Mouse (Mus musculus) embryonic facial prominence, embryonic 11.5 days (tissue): ENCODE results near the gene Rbbp4. TPM values are rescaled to one million over a fixed set of nuclear protein-coding genes. Genes with fewer than 3 reads are reported as not detected.

Source experiments
- ATAC-seq: fragments of 200-750 bp; cut with Nextera tagmentation; replicated peaks from 2 replicates; pipeline ENCODE4 v1.8.0; 2017; ENCODE audit warnings: low read depth; ENCODE audit not compliant: insufficient number of reproducible peaks, low FRiP score, low TSS enrichment
- DNase-seq: peaks from one replicate; pipeline ENCODE4 v3.0.0-alpha.2; 2015; ENCODE audit warnings: low spot score
- H3K27ac ChIP-seq: fragments of 300-500 bp; sonication (generic); replicated peaks from 2 replicates; pipeline ENCODE4 v1.5.1; 2014; ENCODE audit warnings: mild to moderate bottlenecking, low read depth, low read length, control low read depth
- H3K27me3 ChIP-seq: fragments of 300-500 bp; sonication (generic); 2 replicates; pipeline ENCODE4 v1.6.1; 2014; ENCODE audit warnings: mild to moderate bottlenecking, low read length, moderate library complexity, mixed read lengths; ENCODE audit not compliant: control insufficient read depth, insufficient read depth
- H3K36me3 ChIP-seq: fragments of 300-500 bp; sonication (generic); replicated peaks from 2 replicates; pipeline ENCODE4 v1.6.1; 2014; ENCODE audit warnings: low read depth, mild to moderate bottlenecking, low read length, moderate library complexity, mixed read lengths; ENCODE audit not compliant: control insufficient read depth, insufficient read depth
- H3K4me1 ChIP-seq: fragments of 300-500 bp; sonication (generic); 2 replicates; pipeline ENCODE4 v1.6.1; 2014; ENCODE audit warnings: low read length, mixed read lengths; ENCODE audit not compliant: control insufficient read depth, insufficient read depth
- H3K4me2 ChIP-seq: fragments of 300-500 bp; sonication (generic); 2 replicates; pipeline ENCODE4 v1.6.1; 2014; ENCODE audit warnings: low read depth, mild to moderate bottlenecking, control low read depth, low read length, moderate library complexity
- H3K4me3 ChIP-seq: fragments of 300-500 bp; sonication (generic); 2 replicates; pipeline ENCODE4 v1.5.1; 2014; ENCODE audit warnings: low read depth, low read length, control low read depth
- H3K9ac ChIP-seq: fragments of 300-500 bp; sonication (generic); replicated peaks from 2 replicates; pipeline ENCODE4 v1.6.1; 2014; ENCODE audit warnings: mild to moderate bottlenecking, control low read depth, low read length
- H3K9me3 ChIP-seq: fragments of 300-500 bp; sonication (generic); replicated peaks from 2 replicates; pipeline ENCODE4 v1.6.1; 2016; ENCODE audit warnings: mild to moderate bottlenecking, low read length, inconsistent platforms, mixed read lengths; ENCODE audit not compliant: control insufficient read depth
- WGBS: fragments of 180-500 bp; shearing (Covaris S2); extraction: QIAGEN DNeasy Blood & Tissue Kit; methylation state at CpG from one replicate; pipeline ENCODE4 v1.1.7; 2014; 5-methylcytosine and 5-hydroxymethylcytosine counted together
- polyA plus RNA-seq: library from polyadenylated mRNA; unstranded; fragments of >200 nt; fragmentation: Nextera tagmentation; extraction: Ambion mirVana; gene quantifications from 2 replicates; pipeline ENCODE4 v1.2.1, GENCODE M21; 2014

Gene Rbbp4
- polyA plus RNA-seq, 1 experiment from 2014 or later, result 661 TPM

DNA sequence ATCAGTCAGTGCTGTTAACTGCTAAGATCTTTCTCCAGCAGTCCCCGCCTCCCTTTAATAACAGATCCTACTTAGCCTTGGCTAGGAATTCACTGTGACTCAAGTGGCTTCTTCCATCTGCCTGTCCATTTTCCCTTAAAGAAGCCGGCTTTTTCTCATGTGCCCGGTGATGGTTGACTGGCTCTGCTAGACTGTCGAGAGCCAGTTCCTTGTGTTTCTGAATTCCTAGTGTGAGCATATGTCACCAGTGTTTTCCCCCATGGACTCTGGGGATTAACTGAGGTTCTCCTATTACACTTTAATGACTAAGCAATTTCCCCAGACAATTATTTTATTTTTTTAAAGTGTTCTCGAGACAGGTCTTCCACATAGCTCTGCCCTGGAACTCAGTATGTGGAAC lies 31.8 kb downstream of the Rbbp4 start:
- H3K36me3 ChIP-seq, result peaks cover 4% of the 10 kb centered on the region
- DNase-seq (peak; percentile 38), ATAC-seq (0 out of 2 replicates have a peak, but pooled peaks have one; percentile 25)
- H3K9me3 ChIP-seq, result no peaks in the 10 kb centered on the region
- H3K4me2 ChIP-seq, result no peak overlapping the region
- H3K4me3 ChIP-seq, result no peak overlapping the region
- no peaks in the 10 kb centered on the region for H3K4me1 ChIP-seq
- no peak overlapping the region for H3K27ac ChIP-seq
- H3K9ac ChIP-seq, result no peak overlapping the region
- no peaks in the 10 kb centered on the region for H3K27me3 ChIP-seq
- 53% methylated on average over 5 of the region's 5 CpGs for WGBS

DNA sequence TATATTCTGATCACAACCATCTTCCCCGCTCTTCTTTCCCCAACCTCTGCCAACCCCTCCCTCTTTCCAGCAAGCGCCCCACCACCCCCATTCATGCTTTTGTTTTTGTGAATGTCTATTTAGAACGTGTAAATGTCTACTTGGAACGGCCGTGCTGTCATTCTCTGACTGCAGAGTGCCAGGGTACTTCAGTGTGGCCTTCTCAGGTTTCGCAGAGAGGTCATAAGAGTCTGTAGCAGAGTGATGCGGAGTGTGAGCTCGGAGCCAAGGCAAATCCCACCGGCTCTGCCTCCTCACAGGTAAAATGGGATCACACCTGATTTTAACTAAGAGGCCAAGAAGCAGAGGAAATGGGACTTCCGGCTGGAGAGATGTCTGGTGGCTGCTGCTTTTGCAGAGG lies 36.0 kb downstream of the Rbbp4 start:
- 42% methylated on average over 10 of the region's 10 CpGs for WGBS
- Histone ChIP-seq H3K27me3 (no peaks in the 10 kb centered on the region), H3K4me3 (no peak overlapping the region), H3K9ac (no peak overlapping the region), H3K4me1 (no peaks in the 10 kb centered on the region), H3K9me3 (no peaks in the 10 kb centered on the region), H3K4me2 (no peak overlapping the region), H3K27ac (0 out of 2 replicates have a peak overlapping the region, but pooled peaks have one; percentile 8), H3K36me3 (no peaks in the 10 kb centered on the region)
- ATAC-seq, result no peak
- peak; percentile 29 for DNase-seq

GRCm38 (mm10) chr4:129297724-129298123 lies 37.4 kb downstream of the Rbbp4 start:
- H3K36me3 ChIP-seq, result no peaks in the 10 kb centered on the region
- H3K4me1 ChIP-seq, result no peaks in the 10 kb centered on the region; the same call in 1 of the 2 replicates
- 92% methylated on average over 4 of the region's 4 CpGs for WGBS
- no peak overlapping the region for H3K4me3 ChIP-seq
- ATAC-seq (no peak), DNase-seq (no peak)
- no peak overlapping the region for H3K27ac ChIP-seq
- no peaks in the 10 kb centered on the region for H3K27me3 ChIP-seq
- no peak overlapping the region for H3K9ac ChIP-seq
- H3K9me3 ChIP-seq, result no peaks in the 10 kb centered on the region
- H3K4me2 ChIP-seq, result no peak overlapping the region

DNA sequence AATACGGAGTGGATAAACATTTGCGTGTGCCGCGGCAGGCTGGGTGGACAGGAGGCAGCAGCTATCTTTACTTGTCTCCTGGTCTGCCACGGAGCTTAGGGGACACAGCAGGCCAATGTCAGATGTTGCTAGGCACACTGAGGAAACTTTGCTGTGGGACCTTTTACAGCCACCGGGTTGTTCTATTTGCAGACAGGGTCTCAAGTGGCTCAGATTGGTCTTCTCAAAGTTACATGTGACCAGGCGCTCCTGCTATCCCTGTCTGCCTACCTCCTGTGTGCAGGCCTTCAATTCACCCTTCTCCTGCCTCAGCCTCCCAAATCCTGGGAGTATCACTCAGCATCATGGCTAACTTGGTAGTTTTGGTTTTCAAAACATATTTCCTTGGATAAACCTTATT lies 39.1 kb downstream of the Rbbp4 start:
- Histone ChIP-seq H3K36me3 (no peaks in the 10 kb centered on the region), H3K4me1 (no peaks in the 10 kb centered on the region; the same call in 1 of the 2 replicates), H3K9me3 (no peaks in the 10 kb centered on the region), H3K4me2 (no peak overlapping the region), H3K27me3 (no peaks in the 10 kb centered on the region), H3K4me3 (no peak overlapping the region), H3K27ac (no peak overlapping the region), H3K9ac (no peak overlapping the region)
- no peak for DNase-seq
- ATAC-seq, result no peak
- WGBS, result 89% methylated on average over 7 of the region's 7 CpGs

- no peak for DNase-seq
- Histone ChIP-seq H3K27ac (no peak overlapping the region), H3K36me3 (no peaks in the 10 kb centered on the region), H3K9ac (no peak overlapping the region), H3K27me3 (no peaks in the 10 kb centered on the region), H3K4me1 (no peaks in the 10 kb centered on the region; the same call in 1 of the 2 replicates), H3K4me3 (no peak overlapping the region), H3K4me2 (no peak overlapping the region), H3K9me3 (no peaks in the 10 kb centered on the region)
- 95% methylated on average over 2 of the region's 2 CpGs for WGBS
- ATAC-seq, result no peak
These were observed 40.0 kb downstream of the Rbbp4 start for GRCm38 (mm10) chr4:129295188-129295587.

DNA sequence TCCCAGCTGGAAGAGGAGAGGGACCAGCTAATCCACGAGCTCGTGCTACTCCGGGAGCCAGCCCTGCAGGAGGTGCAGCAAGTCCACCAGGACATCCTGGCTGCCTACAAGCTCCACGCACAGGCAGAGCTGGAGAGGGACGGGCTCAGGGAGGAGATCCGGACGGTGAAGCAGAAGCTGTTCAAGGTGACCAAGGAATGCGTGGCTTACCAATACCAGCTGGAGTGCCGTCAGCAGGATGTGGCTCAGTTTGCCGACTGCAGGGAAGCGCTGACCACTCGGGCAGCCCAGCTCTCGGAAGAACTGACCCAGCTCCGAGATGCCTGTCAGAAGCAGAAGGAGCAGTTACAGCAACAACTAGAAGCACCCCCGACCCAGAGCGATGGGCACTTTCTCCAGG lies 41.5 kb downstream of the Rbbp4 start:
- Histone ChIP-seq H3K9ac (0 out of 2 replicates have a peak overlapping the region, but pooled peaks have one; percentile 29), H3K4me3 (no peak overlapping the region), H3K4me1 (no peaks in the 10 kb centered on the region; the same call in 1 of the 2 replicates), H3K27ac (no peak overlapping the region), H3K36me3 (no peaks in the 10 kb centered on the region), H3K27me3 (no peaks in the 10 kb centered on the region), H3K9me3 (no peaks in the 10 kb centered on the region), H3K4me2 (no peak overlapping the region; the same call in 1 of the 2 replicates)
- ATAC-seq (no peak), DNase-seq (peak; percentile 38)
- 20% methylated on average over 16 of the region's 16 CpGs for WGBS

- 64% methylated on average over 7 of the region's 7 CpGs for WGBS
- no peaks in the 10 kb centered on the region for H3K36me3 ChIP-seq
- H3K9ac ChIP-seq, result no peak overlapping the region
- no peak overlapping the region for H3K4me3 ChIP-seq
- H3K9me3 ChIP-seq, result no peaks in the 10 kb centered on the region
- ATAC-seq (no peak), DNase-seq (no peak)
- no peaks in the 10 kb centered on the region for H3K27me3 ChIP-seq
- H3K27ac ChIP-seq, result no peak overlapping the region
- no peaks in the 10 kb centered on the region; the same call in 1 of the 2 replicates for H3K4me1 ChIP-seq
- no peak overlapping the region for H3K4me2 ChIP-seq
These were observed 42.3 kb downstream of the Rbbp4 start for GRCm38 (mm10) chr4:129292831-129293230.

GRCm38 (mm10) chr4:129289671-129290070 lies 45.5 kb downstream of the Rbbp4 start:
- DNase-seq (no peak), ATAC-seq (no peak)
- no peaks in the 10 kb centered on the region for H3K36me3 ChIP-seq
- WGBS, result 88% methylated on average over 8 of the region's 8 CpGs
- H3K9me3 ChIP-seq, result no peaks in the 10 kb centered on the region
- H3K4me3 ChIP-seq, result no peak overlapping the region
- H3K27me3 ChIP-seq, result peaks cover 5% of the 10 kb centered on the region; the same call in 1 of the 2 replicates
- no peak overlapping the region for H3K27ac ChIP-seq
- H3K4me2 ChIP-seq, result no peak overlapping the region
- H3K9ac ChIP-seq, result no peak overlapping the region
- H3K4me1 ChIP-seq, result peaks cover 4% of the 10 kb centered on the region; the same call in 1 of the 2 replicates
